In genomic region chr17:87352106-87352897, GRCm38 (mm10) we compare ENCODE assay signal across 9 mouse cellular contexts.
A peak's percentile ranks its signal among the peaks of the same experiment; 100 is the strongest.
DNase-seq lines count a peak whose midpoint lies in the region; ATAC-seq lines count a peak whose summit lies in the region.
"Had no signal": no experiment of that assay in that cellular context is flagged by ENCODE, and none has a peak within 500 bp of the region (broad histone marks: within the 10 kb centered on the region; RNA-seq: fewer than 3 reads in every experiment).

No protein-coding gene starts in this region.

- no peak overlapping the region for H3K9ac ChIP-seq in neural tube, embryonic 14.5 days (replicated peaks; ENCODE audit: low read depth, low read length)

- H3K4me3 ChIP-seq in neural tube, embryonic 14.5 days (ENCODE audit: low read depth, low read length): no peak overlapping the region
- H3K4me3 ChIP-seq: layer of hippocampus, adult 2 months had no signal

- H3K27me3 ChIP-seq in neural tube, embryonic 14.5 days (ENCODE audit: control insufficient read depth, insufficient read depth, low read length): no peaks in the 10 kb centered on the region

- WGBS in neural tube, embryonic 14.5 days: 19% methylated on average over 16 of the region's 16 CpGs

- no peaks in the 10 kb centered on the region for H3K9me3 ChIP-seq in neural tube, embryonic 14.5 days (ENCODE audit: control insufficient read depth, low read length)

- ATAC-seq in cerebellum, adult (ENCODE audit: insufficient number of reproducible peaks, low FRiP score, low TSS enrichment): 0 out of 2 replicates have a peak, but pooled peaks have one; percentile 21
- ATAC-seq in neural tube, embryonic 14.5 days (ENCODE audit: low read depth): peak; percentile 31; the same call in 1 of the 2 replicates

- DNase-seq in cerebellum, adult 11 months: no peak
- DNase-seq in kidney, adult 11 months: peak; percentile 35
- DNase-seq in kidney, adult 9 months: no peak
- DNase-seq in kidney, postnatal 10 days: peak; percentile 63
- no peak for DNase-seq in layer of hippocampus, postnatal 25 days (ENCODE audit: extremely low spot score in 1 of 2, low spot score in 1 of 2)
- no peak for DNase-seq in adrenal gland, postnatal 4 days (ENCODE audit: low spot score in 2 of 2)

- no peak overlapping the region for H3K4me2 ChIP-seq in neural tube, embryonic 14.5 days (ENCODE audit: low read depth, low read length)

- peaks cover 19% of the 10 kb centered on the region; the same call in 1 of the 2 replicates for H3K4me1 ChIP-seq in neural tube, embryonic 14.5 days (ENCODE audit: control insufficient read depth, insufficient read depth, low read length)

- no peaks in the 10 kb centered on the region for H3K36me3 ChIP-seq in neural tube, embryonic 14.5 days (ENCODE audit: control insufficient read depth, insufficient read depth, low read length)

- no peak overlapping the region for H3K27ac ChIP-seq in neural tube, embryonic 14.5 days (ENCODE audit: low read depth, low read length)
- H3K27ac ChIP-seq: layer of hippocampus, adult 2 months had no signal

Comparison
In these comparisons a context has a peak if more than half of its experiments do, and no peak if none do; other contexts are left out.
1. DNase-seq: peak in kidney, adult 11 months (single experiment) and kidney, postnatal 10 days (single experiment); none in cerebellum, adult 11 months (single experiment), kidney, adult 9 months (single experiment), layer of hippocampus, postnatal 25 days (0 of 2) and adrenal gland, postnatal 4 days (0 of 2).